Mouse (Mus musculus) urinary bladder, postnatal 36 days (tissue): ENCODE measurements around the gene Nr6a1.

Source experiments
- DNase-seq, 2 experiments: peaks; one replicate each; pipeline ENCODE4 v3.0.0; 2022; ENCODE audit warnings: low spot score in 2 of 2, mixed read lengths in 1 of 2

The Nr6a1 gene

DNA sequence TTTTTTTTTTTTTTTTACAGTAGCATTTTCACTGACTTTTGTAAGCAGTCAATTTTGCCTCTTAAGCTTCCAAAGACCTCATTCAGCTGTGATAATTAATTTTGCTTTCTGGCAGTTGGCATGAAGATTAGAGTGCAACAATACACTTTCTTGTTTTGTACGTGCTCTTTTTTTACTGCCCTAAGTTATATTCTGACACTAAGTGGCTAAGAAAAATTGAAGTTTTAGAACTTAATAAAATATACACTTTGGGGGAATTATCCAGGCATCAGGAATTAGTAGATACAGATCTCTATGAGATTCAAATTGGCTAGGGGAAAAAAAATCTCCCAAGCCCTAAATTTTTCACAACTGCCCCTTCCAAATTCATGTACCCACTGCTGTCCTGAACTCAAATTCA is 144.8 kb downstream of the Nr6a1 start:
- DNase-seq, result no peak

DNA sequence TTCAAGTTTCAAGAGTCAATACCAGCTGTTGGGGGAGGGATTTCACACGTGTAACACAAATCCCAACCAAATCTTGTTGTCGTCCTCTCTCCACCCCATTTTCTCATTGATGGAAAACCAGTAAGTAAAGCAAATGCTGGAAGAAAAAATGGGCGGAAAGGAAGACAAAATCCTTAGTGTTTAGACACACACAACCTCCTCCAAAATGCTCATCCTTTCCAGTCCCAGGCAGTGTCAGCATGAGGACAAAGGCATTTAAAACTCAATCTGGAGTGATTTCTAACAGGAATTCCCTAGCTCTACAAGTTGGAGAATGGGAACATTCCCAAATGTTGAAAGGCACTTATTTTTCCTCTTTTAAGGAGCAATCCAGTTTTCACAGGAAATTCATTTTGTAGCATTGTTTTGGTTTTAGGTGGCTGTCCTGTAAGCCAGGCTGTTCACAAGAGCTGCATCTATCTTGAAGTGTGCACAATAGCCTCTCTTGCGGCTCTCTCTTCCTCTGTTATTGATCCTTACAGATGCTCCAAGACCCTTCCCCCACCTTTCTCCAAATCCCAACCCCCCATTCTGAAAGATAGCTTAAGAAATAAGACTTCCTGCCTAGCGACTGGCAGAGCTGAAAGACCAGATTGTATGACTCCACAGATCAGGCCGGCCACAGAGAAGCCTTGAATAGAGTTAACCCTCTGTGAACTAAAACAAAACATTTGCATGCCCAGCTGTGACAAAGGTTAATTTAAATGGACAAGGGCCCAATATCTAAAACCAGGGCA is 145.4 kb downstream of the Nr6a1 start:
- no peak for DNase-seq

DNA sequence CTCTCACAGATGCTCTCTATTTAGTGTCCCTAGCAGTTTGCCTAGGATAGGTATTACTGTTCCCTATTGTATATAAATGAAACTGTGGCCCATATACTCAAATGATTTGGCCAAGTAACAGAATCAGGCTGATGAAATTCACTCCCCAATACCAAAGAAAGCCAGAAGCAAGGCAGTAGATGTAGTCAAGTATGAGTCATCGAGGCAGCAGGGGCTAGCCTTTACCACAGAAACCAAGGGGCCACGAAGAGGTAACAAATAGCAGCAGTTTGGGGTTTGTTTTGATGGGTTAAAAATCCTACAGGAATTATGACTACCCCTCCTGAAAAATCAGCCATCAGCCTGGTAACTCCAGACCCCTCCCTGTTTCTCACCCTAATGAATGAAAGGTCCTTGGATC is 147.5 kb downstream of the Nr6a1 start:
- DNase-seq, result no peak

DNA sequence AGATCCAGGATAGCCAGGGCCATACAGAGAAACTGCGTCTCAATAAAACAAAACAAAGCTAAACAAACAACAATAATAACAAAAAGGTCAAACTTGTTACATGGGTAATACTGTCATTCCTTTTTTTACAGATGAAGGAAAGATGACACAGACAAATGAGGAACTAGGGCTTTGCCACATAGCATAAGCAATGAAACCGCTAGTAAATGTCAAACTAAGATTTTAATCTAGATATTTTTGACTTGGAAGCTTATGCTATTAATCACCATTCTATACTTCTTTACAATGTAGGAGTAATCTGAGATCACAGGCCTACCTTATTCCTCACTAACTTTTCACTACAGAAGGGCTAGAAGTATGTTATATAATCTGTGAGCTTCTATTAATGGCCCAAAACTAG is 150.2 kb downstream of the Nr6a1 start:
- DNase-seq, result no peak

DNA sequence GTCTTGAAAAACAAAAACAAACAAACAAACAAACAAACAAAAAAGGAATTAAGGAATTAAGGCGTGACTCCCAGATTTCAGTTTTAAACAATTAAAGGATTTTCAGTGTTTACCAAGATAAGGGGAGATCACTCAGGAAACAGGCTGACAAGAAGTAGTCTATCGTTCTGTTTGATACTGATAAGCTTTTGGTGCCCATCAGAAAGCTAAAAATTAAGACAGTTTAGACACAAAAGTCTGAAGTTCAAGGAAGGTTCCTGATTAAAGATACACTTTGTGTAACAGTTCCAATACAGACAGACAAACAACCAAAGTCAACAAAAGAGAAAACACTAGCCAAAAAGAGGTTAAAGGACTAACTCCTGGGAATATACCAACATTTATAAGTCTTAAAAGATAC is 152.6 kb downstream of the Nr6a1 start:
- no peak for DNase-seq

DNA sequence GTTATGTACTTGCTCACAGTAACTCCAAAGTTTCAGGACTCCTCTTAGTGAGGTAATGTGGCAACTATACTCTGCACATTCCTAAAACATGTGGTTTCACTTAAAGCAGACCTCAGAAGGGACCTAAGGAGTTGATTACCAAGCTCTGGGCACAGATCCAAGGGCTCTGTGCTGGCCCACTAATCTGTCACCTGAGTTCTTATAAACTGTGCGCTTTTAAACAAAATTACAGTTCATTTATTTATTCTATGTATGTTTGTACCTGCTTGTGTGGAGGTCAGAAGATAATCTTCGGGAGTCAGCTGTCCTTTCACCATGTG is 156.1 kb downstream of the Nr6a1 start:
- no peak for DNase-seq

DNA sequence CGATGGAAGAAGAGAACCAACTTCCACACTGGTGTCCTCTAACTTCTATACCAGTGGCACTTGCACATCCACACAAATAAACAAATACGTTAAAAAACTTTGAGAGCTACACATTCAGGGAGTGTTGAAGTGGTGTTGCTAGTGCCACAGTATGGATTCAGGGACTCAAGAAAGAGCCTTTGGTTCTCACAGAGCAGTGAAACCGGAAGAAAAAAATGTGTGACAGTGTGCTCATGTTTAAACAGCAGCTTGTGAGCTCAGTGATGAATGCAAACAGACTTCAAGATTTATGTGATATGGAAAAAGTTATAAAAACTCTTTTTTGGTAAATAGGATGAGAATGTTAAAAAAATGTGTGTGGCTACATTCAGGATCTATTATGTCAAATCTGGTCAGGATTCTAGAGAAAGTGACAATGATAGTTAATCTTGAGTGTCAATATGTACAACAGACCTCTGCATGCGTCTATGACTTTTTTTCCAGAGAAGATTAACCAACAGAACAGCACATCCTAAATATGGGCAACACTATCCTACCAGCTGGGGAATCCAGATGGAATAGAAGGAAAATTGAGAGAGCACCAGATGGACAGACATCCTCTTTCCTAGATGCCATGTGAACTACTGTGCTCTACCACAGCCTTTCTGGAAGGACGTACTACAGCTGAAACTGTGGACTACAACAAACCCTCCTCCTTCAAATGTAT is 156.6 kb downstream of the Nr6a1 start:
- DNase-seq, result no peak

DNA sequence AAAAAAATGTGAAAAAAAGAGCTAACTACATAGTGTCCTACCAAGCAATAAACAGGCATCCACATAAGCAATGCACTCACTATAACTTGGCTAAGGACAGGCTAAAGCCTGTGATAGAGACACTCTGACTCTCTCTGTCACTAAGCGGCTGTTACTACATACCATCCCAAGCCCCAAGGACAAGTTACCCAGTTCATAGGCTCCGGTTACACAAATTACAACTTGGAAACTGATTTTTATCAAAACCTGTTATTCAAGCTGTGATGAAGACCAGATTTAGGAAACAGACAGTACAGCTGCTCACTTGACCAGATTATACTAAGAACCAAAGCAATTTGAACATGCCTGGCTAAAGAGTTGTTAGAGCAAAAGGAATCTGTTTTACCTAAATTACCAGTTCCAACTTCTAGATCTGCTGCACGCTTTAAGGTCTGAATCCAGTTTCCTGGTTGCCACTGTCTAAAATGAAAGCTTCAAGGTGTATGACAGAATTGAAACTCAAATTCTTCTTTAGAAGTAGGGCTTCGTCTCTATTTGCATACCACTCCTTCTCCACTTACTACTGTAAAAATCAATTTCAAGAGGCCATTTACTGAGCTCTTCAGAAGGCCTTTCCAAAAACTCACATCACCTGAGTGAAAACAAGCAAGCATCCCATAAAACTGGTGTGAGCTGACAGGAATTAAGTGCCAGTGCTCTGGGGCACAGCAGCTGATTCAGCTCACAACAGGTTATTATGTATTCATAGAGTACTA is 160.1 kb downstream of the Nr6a1 start:
- no peak for DNase-seq

DNA sequence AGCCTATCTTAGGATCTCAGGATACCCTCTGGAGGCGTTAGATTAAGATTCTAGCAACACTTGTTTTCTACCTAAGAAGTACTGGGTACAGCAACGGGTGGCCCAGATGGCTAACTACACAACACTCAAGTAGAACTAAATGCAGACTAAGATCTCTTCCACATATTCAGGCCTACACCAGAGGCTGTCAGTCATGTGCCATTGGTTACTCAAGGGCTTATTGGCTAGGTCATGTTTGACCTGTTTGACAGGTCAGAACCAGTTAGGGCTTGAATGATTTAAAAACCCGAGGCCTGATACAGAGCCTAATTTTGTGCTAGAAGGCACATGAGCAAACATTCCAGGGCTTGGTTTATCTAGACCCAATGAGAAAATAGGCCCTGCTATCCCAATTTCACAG is 187.6 kb downstream of the Nr6a1 start:
- peak; percentile 15 to 30 for DNase-seq

DNA sequence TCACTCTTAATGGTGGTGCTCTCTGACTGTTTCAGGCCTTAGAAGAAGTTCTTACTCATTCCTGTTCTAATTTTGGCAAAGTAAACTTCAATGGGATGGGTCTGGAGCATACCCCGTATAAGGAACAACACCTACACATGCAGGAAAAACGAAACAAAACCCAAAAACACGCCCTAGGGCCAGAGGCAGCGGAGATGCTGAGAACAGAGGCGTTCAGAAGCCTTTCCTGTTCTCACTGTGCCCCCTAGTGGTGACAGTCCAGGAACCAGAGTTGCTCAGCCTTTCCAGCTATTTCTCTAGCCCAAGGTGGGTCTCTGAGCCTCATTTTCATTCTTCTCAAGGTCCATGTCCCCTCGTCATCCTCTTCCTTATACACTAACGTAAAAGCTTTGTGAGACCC is 188.1 kb downstream of the Nr6a1 start:
- peak; percentile 53 to 54 for DNase-seq

DNA sequence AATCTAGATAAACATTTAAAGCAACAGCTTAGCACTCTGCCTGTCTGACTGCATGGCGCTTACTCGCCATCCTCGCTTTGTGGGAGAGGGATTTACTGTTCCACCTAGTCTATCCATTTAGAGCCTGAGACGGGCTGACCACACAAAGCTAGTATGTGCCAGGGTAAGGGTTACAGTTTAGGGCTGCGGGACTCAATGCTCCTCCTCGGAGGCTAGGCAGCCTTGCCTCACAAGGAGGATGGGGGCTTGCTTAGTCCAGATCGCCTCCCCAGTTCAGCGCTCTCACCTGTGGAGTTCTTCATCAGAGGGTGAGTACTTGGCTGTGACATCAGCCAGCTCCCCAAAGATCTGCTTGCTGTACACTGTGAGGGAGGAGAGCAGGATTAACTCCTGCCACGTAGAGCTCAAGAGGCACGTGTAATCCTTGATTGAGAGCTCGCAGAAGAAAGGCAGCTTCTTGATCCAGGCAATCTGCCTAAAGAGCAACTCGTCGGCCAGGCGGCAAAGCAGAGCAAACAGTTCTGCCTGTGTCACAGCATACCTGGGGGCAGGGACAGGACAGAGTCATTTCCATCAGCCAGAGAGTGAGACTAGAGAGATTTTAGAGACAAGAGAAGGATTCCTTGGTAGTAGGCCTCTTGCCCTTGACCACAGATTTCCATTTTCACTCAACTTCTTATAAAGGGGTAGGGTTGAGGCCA is 188.7 kb downstream of the Nr6a1 start:
- no peak for DNase-seq

DNA sequence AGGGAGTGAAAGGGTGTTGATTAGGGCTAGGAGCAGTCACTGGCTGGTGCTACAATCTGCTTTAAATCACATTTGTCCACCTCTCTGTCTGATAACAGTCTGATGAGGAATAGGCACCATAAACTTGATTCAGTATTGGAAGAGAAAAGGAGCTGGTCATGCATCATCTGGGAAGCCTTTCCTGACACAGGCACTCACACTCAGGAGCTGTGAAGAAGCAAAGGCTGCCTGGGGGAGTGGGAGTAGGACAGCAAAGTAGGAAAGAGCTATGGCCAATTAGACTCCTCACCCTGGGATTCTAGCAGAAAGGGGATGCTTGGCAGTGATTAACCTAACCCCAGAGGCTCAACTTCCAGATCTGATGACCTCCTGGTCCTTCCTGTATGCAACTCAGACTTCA is 191.7 kb downstream of the Nr6a1 start:
- no peak for DNase-seq

DNA sequence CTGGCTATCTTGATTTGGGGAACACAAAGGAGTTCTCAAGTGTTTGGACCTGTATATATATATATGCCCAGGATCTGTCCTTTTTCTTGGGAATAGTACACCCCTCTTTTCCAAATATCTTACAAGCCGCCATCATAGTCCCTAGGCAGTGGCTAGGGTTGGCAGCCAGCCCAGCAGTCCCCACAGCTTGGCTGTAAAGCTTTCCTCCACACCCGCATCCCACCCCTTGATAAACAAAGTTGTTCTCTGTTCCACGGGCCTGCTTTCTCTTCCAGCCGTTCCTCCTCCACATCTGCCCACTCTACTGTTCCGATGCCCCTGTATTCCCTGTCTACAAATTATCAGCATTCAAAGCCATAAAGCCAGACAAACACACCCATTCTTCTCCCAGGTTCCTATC is 192.8 kb downstream of the Nr6a1 start:
- DNase-seq, result no peak

DNA sequence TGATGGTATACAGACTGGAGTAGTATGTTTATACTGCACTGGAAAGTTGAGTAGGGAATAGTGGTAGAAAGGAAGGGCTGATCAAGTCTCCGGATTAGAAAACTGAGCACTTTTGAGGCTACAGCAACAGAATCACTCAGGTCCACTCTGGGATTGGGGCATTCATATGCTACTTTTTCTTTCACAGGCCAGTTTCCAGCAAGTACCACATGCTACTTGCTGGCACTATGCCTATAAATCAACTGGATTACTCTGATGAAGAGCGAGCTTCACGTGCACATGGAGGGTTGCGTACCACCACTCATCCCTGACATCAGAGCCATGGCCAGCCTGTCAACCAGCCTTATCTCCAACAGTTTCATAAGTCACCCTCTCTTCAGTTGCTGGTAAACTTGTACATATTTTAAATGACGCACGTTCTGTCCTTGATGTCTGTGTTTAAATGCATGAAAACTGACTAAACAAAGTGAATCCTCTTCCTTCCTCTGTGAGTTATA is 197.1 kb downstream of the Nr6a1 start:
- no peak for DNase-seq

DNA sequence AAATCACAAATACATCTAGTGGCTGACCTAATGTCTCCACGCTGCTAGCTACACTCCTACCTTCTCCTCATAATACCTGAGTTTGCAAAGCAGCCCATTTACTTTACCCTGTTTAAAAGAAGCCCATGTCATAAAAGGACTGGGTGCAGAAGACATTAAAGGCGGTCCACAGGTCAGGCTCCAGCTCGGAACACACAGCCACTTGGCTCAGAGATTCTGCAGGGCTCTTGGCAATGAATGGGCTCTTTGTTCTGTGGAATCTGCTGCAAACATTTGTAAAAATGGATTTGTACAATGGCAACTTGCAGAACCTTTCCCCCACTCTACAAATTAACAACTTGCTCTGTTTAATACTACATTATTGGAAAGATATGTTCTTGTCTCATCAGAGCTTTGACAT is 202.1 kb downstream of the Nr6a1 start:
- no peak for DNase-seq

DNA sequence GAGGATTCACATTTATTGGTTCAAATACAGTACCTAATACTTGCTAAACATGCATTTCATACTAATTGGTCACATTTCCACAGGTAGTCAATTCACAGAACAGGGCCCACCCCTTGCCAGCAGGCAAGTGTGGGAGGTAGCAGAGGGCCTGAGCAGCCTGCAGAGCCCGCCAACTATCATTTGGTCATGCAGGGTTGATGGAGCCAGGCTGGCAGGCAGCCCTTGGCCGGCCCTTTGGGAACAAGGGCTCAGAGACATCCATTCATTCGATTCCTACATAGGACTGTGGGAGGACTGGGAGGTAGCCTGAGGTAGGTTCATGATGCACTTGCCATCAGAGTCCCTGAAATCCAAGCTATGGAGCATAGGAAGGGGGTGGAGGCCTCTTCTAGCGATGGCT is 204.1 kb downstream of the Nr6a1 start:
- no peak for DNase-seq

DNA sequence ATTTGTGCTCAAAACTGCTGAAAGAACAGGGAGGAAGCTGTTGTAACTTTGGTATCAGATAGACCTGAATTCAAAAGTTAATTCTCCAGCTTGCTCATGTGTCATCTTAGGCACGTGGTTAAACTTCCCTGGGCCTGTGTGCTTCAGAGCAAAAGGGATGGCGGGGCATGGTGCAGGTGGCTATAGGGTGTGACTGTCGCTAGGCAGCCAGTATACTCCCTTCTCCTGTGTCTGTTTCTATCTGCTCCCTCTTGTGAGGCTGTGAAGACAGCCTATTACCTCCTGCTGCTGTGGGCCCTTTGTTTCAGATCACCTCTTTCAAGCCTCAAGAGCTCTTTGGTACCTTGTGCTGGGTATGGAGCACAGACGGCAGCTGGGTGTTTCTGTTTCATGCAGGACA is 205.4 kb downstream of the Nr6a1 start:
- no peak for DNase-seq

DNA sequence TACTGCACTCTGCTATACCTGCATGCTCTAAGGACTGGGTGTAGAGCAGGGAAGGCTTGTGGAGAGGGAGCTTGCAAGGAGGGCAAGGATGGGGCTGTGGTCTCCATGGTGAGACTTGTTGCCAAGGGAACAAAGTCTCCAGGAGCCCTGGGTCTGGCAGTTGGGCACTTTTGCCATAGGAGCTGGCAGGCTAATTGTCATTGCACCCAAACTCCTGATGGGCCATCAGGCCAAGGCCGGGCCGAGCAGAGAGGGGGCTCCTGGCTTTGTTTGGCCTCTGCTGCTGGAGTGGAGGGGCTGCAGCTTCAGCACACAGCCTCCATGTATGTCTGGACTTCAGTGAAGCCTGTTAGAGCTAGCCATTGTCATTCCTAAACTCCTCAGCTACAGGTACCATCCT is 206.8 kb downstream of the Nr6a1 start:
- no peak for DNase-seq

DNA sequence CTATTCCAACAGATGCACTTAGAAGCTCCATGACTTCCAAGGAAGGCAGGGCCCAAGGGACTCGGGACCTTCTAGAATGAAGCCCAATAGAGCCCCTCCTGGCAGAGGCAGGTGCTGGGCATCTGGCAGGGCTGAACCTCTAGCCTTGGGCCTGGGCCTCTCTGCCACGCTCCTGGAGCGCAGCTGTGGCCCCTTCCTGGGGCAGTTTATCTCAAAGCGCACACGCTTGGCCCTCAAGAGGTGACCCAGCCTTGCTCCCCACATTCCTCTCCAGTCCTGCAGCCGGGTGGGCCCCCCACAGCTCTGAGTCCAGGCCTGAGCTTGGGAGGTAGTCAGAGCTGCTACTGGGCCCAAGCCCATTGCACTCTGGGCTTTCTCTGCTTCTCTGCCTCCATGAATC is 208.1 kb downstream of the Nr6a1 start:
- DNase-seq, result no peak

DNA sequence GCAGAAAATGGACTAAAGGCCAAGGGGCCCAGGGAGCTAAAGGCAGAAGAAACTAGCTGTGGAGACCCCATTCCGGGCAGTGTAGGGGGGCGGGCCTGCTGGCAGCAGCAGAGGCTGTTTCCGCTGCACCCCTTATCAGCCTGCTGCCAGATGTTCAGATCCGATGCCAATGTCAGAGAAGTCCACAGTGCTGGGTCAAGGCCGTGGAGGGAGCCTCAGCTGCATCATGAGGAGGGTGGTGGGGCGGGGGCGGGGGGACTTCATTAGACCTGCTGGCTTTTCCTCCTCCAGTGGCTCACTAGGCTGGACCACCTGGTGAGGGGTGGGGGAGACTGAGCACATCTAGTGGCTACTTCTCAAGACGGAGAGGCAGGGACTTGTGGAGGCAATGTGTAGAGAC is 208.8 kb downstream of the Nr6a1 start:
- no peak for DNase-seq

DNA sequence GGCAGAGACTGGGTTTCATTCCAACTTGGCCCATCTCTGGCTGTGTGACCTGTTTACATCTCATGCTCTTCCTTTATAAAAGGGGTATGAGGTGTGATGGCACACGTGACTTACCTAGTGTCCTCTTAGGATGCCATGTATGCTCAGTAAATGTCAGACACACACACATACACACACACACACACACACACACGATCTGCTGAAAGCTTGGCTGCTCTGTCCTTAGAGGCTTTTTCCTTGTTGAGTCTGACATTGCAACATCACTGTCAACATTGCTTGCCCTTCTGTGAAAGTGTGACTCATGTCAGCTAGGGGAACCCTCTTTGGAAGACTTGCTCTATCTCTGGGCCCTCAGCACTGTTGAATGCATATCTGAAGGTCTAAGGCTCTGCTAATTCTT is 210.1 kb downstream of the Nr6a1 start:
- DNase-seq, result no peak

DNA sequence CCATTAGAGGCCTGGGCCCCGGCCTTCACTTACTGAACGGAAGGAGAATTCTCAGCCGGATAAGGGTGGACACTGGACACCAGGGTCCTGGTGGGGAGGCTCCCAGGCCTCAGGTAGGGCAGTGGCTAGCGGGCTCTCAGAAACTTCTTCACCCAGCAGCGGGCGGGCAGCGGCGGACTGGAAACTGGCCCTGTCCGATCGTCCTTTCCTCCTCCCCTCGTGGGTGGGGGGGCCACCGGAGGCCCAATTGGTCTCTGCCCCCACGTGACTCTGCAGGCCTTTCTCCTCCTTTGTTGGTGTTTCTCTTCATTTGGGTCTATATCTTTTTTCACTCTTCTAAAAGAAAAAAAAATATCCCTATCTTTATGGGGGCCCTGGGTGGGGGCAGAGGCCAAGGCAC is 213.2 kb downstream of the Nr6a1 start, which contains the start of gene Nr5a1:
Gene Nr5a1, minus strand, starts transcription at position 219 of the 400 bp plus-strand sequence.
- no peak for DNase-seq
